Mouse (Mus musculus): ENCODE results near the gene Enoph1. TPM values are rescaled to one million over a fixed set of nuclear protein-coding genes. Genes with fewer than 3 reads are reported as not detected.

Gene Enoph1
- polyA plus RNA-seq, 1 experiment: 17.0 TPM

GRCm38 (mm10) chr5:100037965-100038713, 1.6 kb upstream of the Enoph1 start:
- peaks cover 49% of the 10 kb centered on the region for H3K36me3 ChIP-seq (replicated peaks; ENCODE audit: low read length)
- peak overlapping the region; percentile 99 for H3K4me3 ChIP-seq (replicated peaks)
- no peaks in the 10 kb centered on the region for H3K27me3 ChIP-seq (replicated peaks)
- no peak for TF ChIP-seq FLI1 (IDR thresholded peaks at IDR 0.05; ENCODE audit: low read length)
- no peak for TF ChIP-seq GATA1 (IDR thresholded peaks at IDR 0.05; ENCODE audit: borderline replicate concordance, low read length)
- no peaks in the 10 kb centered on the region for H3K9me3 ChIP-seq
- peaks cover 57% of the 10 kb centered on the region for H3K4me1 ChIP-seq

DNA sequence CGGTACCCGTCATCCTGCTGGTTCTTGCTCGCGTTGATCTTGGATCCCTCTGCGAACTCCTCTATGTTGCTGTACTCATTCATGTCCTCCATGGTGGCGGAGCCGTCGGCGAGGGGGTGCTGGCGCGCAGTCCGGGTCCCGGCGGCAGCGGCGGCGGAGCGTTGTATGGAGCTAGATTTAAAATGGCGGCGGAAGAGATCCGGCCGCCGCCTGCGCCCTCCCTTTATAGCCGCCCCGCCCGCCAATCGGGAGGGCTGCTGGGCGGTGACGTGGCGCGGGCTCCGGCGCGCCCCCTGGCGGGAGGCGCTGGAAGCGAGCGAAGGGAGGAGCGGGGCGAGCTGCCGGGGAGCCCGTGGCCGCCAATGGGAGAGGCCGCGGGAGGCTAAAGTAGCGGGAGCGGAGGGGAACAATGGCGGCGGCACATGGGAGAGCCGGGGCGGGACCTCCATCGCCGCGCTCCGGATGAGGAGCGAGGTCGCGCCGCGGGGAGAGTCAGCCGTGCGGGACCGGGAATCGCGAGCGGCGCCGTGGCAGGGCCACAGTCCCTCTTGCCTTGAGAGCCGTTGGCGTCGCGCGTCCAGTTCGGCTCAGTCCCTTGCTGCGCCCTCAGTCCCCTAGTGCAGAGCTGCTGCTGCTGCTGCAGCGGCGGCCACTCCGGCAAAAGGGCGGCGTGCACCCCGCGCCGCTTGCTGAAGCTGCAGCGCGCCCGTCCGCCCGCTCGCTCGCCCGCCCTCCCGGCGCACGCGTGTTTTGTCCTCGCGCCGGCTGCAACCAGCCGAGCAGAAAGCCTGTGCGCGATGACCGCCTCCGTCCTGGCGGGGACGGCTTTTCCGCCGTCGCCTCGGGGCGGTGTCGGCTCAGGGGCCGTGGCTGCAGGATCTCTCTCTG, 827 bp upstream of the Enoph1 start:
- peak overlapping the region; percentile 99 for H3K4me3 ChIP-seq (replicated peaks)
- peaks cover 66% of the 10 kb centered on the region for H3K4me1 ChIP-seq
- no peaks in the 10 kb centered on the region for H3K27me3 ChIP-seq (replicated peaks)
- no peak for TF ChIP-seq GATA1 (IDR thresholded peaks at IDR 0.05; ENCODE audit: borderline replicate concordance, low read length)
- H3K36me3 ChIP-seq (replicated peaks; ENCODE audit: low read length): peaks cover 41% of the 10 kb centered on the region
- H3K9me3 ChIP-seq: no peaks in the 10 kb centered on the region

DNA sequence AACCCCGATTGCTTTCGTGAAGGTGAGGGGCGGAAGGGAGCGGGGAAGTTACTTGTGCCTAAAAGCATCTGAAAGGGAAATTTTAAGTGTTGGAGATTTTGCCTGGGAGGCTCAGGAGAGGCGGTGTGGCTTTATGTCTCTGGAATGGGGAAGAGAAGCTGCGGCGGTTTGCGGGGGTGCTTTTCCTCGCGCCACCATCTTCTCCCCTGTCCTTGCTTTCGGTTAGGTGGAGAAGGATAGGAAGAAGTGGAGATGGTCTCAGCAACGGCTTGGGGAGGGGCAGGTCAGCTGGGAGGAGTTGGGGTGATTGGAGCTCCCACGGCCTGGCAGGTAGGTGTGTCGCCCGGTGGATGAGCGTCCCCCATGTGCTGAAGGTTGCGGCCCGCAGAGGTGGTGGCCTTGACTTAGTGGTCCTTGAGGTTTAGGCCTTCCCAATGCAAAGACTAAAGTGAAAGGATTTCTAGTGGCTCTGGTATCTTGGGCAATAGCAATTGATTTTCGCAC, 548 bp downstream of the Enoph1 start:
- Histone ChIP-seq H3K9me3 (no peaks in the 10 kb centered on the region), H3K4me3 (replicated peaks) (peak overlapping the region; percentile 99), H3K36me3 (replicated peaks; ENCODE audit: low read length) (peaks cover 27% of the 10 kb centered on the region), H3K27me3 (replicated peaks) (no peaks in the 10 kb centered on the region), H3K4me1 (peaks cover 70% of the 10 kb centered on the region)
- TF ChIP-seq GATA1 (IDR thresholded peaks at IDR 0.05; ENCODE audit: borderline replicate concordance, low read length) (no peak), FLI1 (IDR thresholded peaks at IDR 0.05; ENCODE audit: low read length) (no peak)

DNA sequence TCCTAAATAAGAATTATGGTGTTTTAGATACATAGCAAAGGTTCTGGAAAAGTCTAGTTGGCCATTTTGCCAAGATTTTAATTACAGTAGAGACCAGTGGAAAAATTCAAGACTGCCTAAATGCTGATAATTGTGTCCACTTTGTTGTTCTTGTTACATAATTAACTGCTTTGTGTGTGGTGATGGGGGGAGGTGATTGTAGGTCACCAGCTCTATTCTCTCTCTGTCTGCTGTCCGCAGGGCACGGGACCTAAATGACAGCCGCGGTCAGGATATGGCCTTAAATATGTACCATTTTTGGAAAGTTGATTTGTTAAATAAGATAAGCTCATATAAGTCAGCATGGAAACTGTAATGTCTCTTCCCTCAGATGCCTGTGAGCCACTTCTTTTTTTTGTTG, 1.5 kb downstream of the Enoph1 start:
- Histone ChIP-seq H3K9me3 (no peaks in the 10 kb centered on the region), H3K4me3 (replicated peaks) (peak overlapping the region; percentile 65), H3K27me3 (replicated peaks) (no peaks in the 10 kb centered on the region), H3K36me3 (replicated peaks; ENCODE audit: low read length) (peaks cover 18% of the 10 kb centered on the region), H3K4me1 (peaks cover 62% of the 10 kb centered on the region)
- no peak for TF ChIP-seq GATA1 (IDR thresholded peaks at IDR 0.05; ENCODE audit: borderline replicate concordance, low read length)
- TF ChIP-seq FLI1 (IDR thresholded peaks at IDR 0.05; ENCODE audit: low read length): no peak

DNA sequence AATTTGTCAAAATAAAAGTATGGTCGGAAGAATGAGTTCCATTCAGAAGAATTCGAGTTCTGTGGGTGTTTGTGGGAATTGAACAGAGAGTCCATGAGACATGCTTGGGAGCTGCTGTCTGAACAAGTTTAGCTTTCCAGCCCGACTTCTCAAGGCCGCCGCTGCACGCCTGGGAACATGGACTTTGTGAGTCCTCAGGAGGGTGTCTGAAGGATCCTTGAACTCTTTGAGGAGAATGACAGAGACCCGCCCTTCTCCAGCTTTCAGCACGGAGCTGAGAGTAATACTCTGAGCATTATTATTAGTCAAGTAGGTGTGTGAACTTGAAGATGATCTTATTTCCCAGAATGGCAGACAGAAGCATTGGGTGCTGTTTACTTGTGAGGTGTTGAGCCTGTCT, 2.7 kb downstream of the Enoph1 start:
- H3K9me3 ChIP-seq: no peaks in the 10 kb centered on the region
- peaks cover 6% of the 10 kb centered on the region for H3K36me3 ChIP-seq (replicated peaks; ENCODE audit: low read length)
- H3K27me3 ChIP-seq (replicated peaks): no peaks in the 10 kb centered on the region
- TF ChIP-seq FLI1 (IDR thresholded peaks at IDR 0.05; ENCODE audit: low read length) (no peak), GATA1 (IDR thresholded peaks at IDR 0.05; ENCODE audit: borderline replicate concordance, low read length) (no peak)
- H3K4me3 ChIP-seq (replicated peaks): no peak overlapping the region
- peaks cover 50% of the 10 kb centered on the region for H3K4me1 ChIP-seq

DNA sequence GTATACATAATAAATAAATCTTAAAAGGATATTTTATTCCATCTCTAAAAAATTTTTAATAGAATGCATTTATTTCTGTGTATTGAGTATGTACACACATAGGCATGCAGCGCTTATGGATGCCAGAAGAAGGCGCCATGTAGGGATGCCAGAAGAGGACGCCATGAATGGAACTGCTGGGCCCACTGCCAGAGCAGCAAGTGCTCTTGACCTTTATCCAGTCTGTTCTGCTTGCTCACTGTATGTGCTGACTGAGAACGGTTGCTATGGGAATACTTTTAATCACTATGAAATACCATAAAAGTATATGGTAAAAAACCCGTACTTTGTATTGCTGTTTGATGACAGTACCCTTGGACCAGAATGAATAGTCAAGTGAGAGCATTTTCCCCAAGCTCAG, 3.6 kb downstream of the Enoph1 start:
- Histone ChIP-seq H3K27me3 (replicated peaks) (no peaks in the 10 kb centered on the region), H3K9me3 (no peaks in the 10 kb centered on the region), H3K4me1 (peaks cover 48% of the 10 kb centered on the region), H3K36me3 (replicated peaks; ENCODE audit: low read length) (peaks cover 11% of the 10 kb centered on the region), H3K4me3 (replicated peaks) (peak overlapping the region; percentile 48)
- TF ChIP-seq FLI1 (IDR thresholded peaks at IDR 0.05; ENCODE audit: low read length) (no peak), GATA1 (IDR thresholded peaks at IDR 0.05; ENCODE audit: borderline replicate concordance, low read length) (no peak)

DNA sequence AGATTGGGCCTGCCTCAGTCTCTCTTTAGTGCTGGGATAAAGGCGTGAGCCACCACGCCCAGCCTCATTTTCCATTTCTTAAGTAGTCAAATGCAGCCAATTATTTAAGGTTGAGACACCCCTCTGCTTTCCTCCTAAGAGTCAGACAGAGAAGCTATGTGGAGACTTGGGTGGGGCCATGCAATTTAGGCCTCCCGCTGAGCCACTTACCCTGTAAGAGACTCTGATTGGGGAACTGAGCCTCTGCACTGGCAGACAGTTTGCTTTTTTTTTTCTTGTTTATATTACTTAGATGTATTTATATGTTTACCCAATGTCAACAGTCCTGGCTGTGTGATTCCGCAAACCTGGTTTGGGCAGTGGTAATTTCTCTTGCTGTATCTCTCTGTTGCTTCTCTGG, 4.2 kb downstream of the Enoph1 start:
- H3K36me3 ChIP-seq (replicated peaks; ENCODE audit: low read length): peaks cover 14% of the 10 kb centered on the region
- H3K9me3 ChIP-seq: no peaks in the 10 kb centered on the region
- H3K4me1 ChIP-seq: peaks cover 48% of the 10 kb centered on the region
- TF ChIP-seq FLI1 (IDR thresholded peaks at IDR 0.05; ENCODE audit: low read length) (no peak), GATA1 (IDR thresholded peaks at IDR 0.05; ENCODE audit: borderline replicate concordance, low read length) (no peak)
- H3K4me3 ChIP-seq (replicated peaks): no peak overlapping the region
- H3K27me3 ChIP-seq (replicated peaks): no peaks in the 10 kb centered on the region

DNA sequence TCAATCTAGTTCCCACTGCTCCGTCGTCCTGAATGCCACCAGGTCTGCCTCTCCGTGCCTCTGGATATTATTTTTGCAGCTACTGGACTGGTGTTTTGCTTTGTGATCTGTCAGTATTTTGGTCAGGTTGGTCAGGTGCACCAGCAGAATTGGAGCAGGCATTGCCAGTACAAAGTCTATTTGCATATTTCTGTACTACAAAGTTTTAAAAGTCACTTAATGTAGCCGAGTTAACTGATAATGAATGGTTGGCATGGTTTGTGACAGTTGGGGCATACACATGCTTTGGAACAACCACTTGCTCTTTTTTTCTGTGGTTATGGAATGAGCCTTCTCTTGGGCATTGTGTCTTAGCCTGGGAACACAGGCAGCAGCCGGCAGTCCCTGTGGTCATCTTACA, 4.8 kb downstream of the Enoph1 start:
- Histone ChIP-seq H3K4me1 (peaks cover 50% of the 10 kb centered on the region), H3K9me3 (no peaks in the 10 kb centered on the region), H3K36me3 (replicated peaks; ENCODE audit: low read length) (peaks cover 17% of the 10 kb centered on the region), H3K27me3 (replicated peaks) (no peaks in the 10 kb centered on the region), H3K4me3 (replicated peaks) (no peak overlapping the region)
- no peak for TF ChIP-seq GATA1 (IDR thresholded peaks at IDR 0.05; ENCODE audit: borderline replicate concordance, low read length)
- TF ChIP-seq FLI1 (IDR thresholded peaks at IDR 0.05; ENCODE audit: low read length): no peak

GRCm38 (mm10) chr5:100046096-100046495, 6.3 kb downstream of the Enoph1 start:
- no peak for TF ChIP-seq FLI1 (IDR thresholded peaks at IDR 0.05; ENCODE audit: low read length)
- H3K27me3 ChIP-seq (replicated peaks): no peaks in the 10 kb centered on the region
- no peak overlapping the region for H3K4me3 ChIP-seq (replicated peaks)
- H3K4me1 ChIP-seq: peaks cover 43% of the 10 kb centered on the region
- H3K9me3 ChIP-seq: no peaks in the 10 kb centered on the region
- peaks cover 30% of the 10 kb centered on the region for H3K36me3 ChIP-seq (replicated peaks; ENCODE audit: low read length)

- Histone ChIP-seq H3K9me3 (no peaks in the 10 kb centered on the region), H3K27me3 (replicated peaks) (no peaks in the 10 kb centered on the region), H3K36me3 (replicated peaks; ENCODE audit: low read length) (peaks cover 33% of the 10 kb centered on the region), H3K4me3 (replicated peaks) (no peak overlapping the region), H3K4me1 (peaks cover 32% of the 10 kb centered on the region)
- TF ChIP-seq GATA1 (IDR thresholded peaks at IDR 0.05; ENCODE audit: borderline replicate concordance, low read length): no peak
- TF ChIP-seq FLI1 (IDR thresholded peaks at IDR 0.05; ENCODE audit: low read length): no peak
Measured at GRCm38 (mm10) chr5:100047143-100047640, 7.4 kb downstream of the Enoph1 start.
